Mouse (Mus musculus) gastrocnemius, postnatal 36 days (tissue): ENCODE measurements around the gene Mc1r. TPM values are rescaled to one million over a fixed set of nuclear protein-coding genes. Genes with fewer than 3 reads are reported as not detected.
"Not testable (repeated sequence)": the region's sequence is repeated elsewhere in the genome, so short reads cannot be mapped to it uniquely, and the experiment has no call there.

Experiments
- DNase-seq, 2 experiments: peaks; one replicate each; pipeline ENCODE4 v3.0.0; 2022
- intact Hi-C: fragments of 180-260 bp; cut with DNase I; formaldehyde crosslinking; loops from one replicate; pipeline ENCODE4 v1.15.1; 2025
- total RNA-seq, 2 experiments: library from RNA; stranded (reverse); gene quantifications; 2 replicates each; pipeline ENCODE4 v1.2.3; 2021

The Mc1r gene
- total RNA-seq, 2 experiments from 2014 or later, result not detected

- no peak for DNase-seq
- intact Hi-C loops, result no loop called here
Observed at GRCm38 (mm10) chr8:123428939-123429721, 22.2 kb downstream of the Mc1r start.

- DNase-seq, intact Hi-C loops: not testable (repeated sequence)
Observed at GRCm38 (mm10) chr8:123429722-123430013, 22.8 kb downstream of the Mc1r start.

- DNase-seq, intact Hi-C loops: not testable (repeated sequence)
Observed at GRCm38 (mm10) chr8:123430936-123431335, 24.0 kb downstream of the Mc1r start.

GRCm38 (mm10) chr8:123431616-123432365, 24.9 kb downstream of the Mc1r start:
- intact Hi-C loops, result no loop called here

GRCm38 (mm10) chr8:123432381-123432780, 25.5 kb downstream of the Mc1r start:
- intact Hi-C loops, result no loop called here
- no peak for DNase-seq

More at GRCm38 (mm10) chr8:123431616-123432365, 24.9 kb downstream of the Mc1r start:
- no peak for DNase-seq

GRCm38 (mm10) chr8:123433241-123433974, 26.5 kb downstream of the Mc1r start:
- DNase-seq, intact Hi-C loops: not testable (repeated sequence)

GRCm38 (mm10) chr8:123441788-123442187, 34.9 kb downstream of the Mc1r start:
- intact Hi-C loops, result no loop called here
- no peak for DNase-seq

- no peak for DNase-seq
- intact Hi-C loops, result no loop called here
Observed at GRCm38 (mm10) chr8:123442351-123442750, 35.4 kb downstream of the Mc1r start.

- intact Hi-C loops, result no loop called here
- DNase-seq, result peak; percentile 93 to 96
Observed at GRCm38 (mm10) chr8:123442871-123443575, 36.1 kb downstream of the Mc1r start.

- intact Hi-C loops, result no loop called here
- no peak for DNase-seq
Observed at GRCm38 (mm10) chr8:123443576-123443921, 36.6 kb downstream of the Mc1r start.

- DNase-seq, result no peak
- intact Hi-C loops, result no loop called here
Observed at GRCm38 (mm10) chr8:123444131-123444530, 37.2 kb downstream of the Mc1r start.

- intact Hi-C loops, result no loop called here
Observed at GRCm38 (mm10) chr8:123445981-123446380, 39.1 kb downstream of the Mc1r start.

GRCm38 (mm10) chr8:123446799-123447198, 39.9 kb downstream of the Mc1r start:
- intact Hi-C loops, result no loop called here
- no peak for DNase-seq

More at GRCm38 (mm10) chr8:123445981-123446380, 39.1 kb downstream of the Mc1r start:
- no peak for DNase-seq

- intact Hi-C loops, result no loop called here
- DNase-seq, result no peak
Observed at GRCm38 (mm10) chr8:123450783-123451182, 43.9 kb downstream of the Mc1r start.

GRCm38 (mm10) chr8:123451747-123452146, 44.8 kb downstream of the Mc1r start:
- intact Hi-C loops, DNase-seq: not testable (repeated sequence)

GRCm38 (mm10) chr8:123452149-123452548, 45.2 kb downstream of the Mc1r start:
- no peak for DNase-seq
- intact Hi-C loops, result no loop called here

GRCm38 (mm10) chr8:123453291-123453690, 46.4 kb downstream of the Mc1r start:
- intact Hi-C loops, result no loop called here
- no peak for DNase-seq

GRCm38 (mm10) chr8:123453951-123454350, 47.0 kb downstream of the Mc1r start:
- intact Hi-C loops, result no loop called here
- no peak for DNase-seq

- no peak for DNase-seq
- intact Hi-C loops, result no loop called here
Observed at GRCm38 (mm10) chr8:123454559-123454958, 47.7 kb downstream of the Mc1r start.
